Mouse (Mus musculus): Measurements from ENCODE around the gene Gnpnat1.
A peak's percentile ranks its signal among the peaks of the same experiment; 100 is the strongest.
"Not testable (repeated sequence)": the region's sequence is repeated elsewhere in the genome, so short reads cannot be mapped to it uniquely, and the experiment has no call there.

Gnpnat1 gene

GRCm38 (mm10) chr14:45404813-45405212 is at the start of gene Gnpnat1:
TSS of gene Gnpnat1 (minus strand) at chr14:45404913.
- DNase-seq, result not testable (repeated sequence)

- no peak for DNase-seq
Observed at GRCm38 (mm10) chr14:45453538-45454233, 49.0 kb upstream of the Gnpnat1 start.

GRCm38 (mm10) chr14:45452861-45453512 is 48.3 kb upstream of the Gnpnat1 start:
- DNase-seq, result no peak

- no peak for DNase-seq
Observed at GRCm38 (mm10) chr14:45452148-45452547, 47.4 kb upstream of the Gnpnat1 start.

- DNase-seq, result no peak
Observed at GRCm38 (mm10) chr14:45451090-45451489, 46.4 kb upstream of the Gnpnat1 start.

GRCm38 (mm10) chr14:45446777-45447176 is 42.1 kb upstream of the Gnpnat1 start:
- no peak for DNase-seq

GRCm38 (mm10) chr14:45445445-45445844 is 40.7 kb upstream of the Gnpnat1 start:
- no peak for DNase-seq

GRCm38 (mm10) chr14:45444870-45445269 is 40.2 kb upstream of the Gnpnat1 start:
- DNase-seq, result no peak

- no peak for DNase-seq
Observed at GRCm38 (mm10) chr14:45442781-45443560, 38.3 kb upstream of the Gnpnat1 start.

GRCm38 (mm10) chr14:45441291-45441690 is 36.6 kb upstream of the Gnpnat1 start:
- no peak for DNase-seq

GRCm38 (mm10) chr14:45439387-45439786 is 34.7 kb upstream of the Gnpnat1 start:
- no peak for DNase-seq

GRCm38 (mm10) chr14:45438931-45439275 is 34.2 kb upstream of the Gnpnat1 start:
- no peak for DNase-seq

GRCm38 (mm10) chr14:45438250-45438930 is 33.7 kb upstream of the Gnpnat1 start:
- DNase-seq, result peak; percentile 69

- no peak for DNase-seq
Observed at GRCm38 (mm10) chr14:45434220-45434619, 29.5 kb upstream of the Gnpnat1 start.

- no peak for DNase-seq
Observed at GRCm38 (mm10) chr14:45432003-45432402, 27.3 kb upstream of the Gnpnat1 start.

- no peak for DNase-seq
Observed at GRCm38 (mm10) chr14:45430066-45430842, 25.5 kb upstream of the Gnpnat1 start.

- DNase-seq, result peak; percentile 88
Observed at GRCm38 (mm10) chr14:45423220-45423619, 18.5 kb upstream of the Gnpnat1 start.

- DNase-seq, result no peak
Observed at GRCm38 (mm10) chr14:45422371-45422770, 17.7 kb upstream of the Gnpnat1 start.

- DNase-seq, result no peak
Observed at GRCm38 (mm10) chr14:45419323-45419722, 14.6 kb upstream of the Gnpnat1 start.

- DNase-seq, result no peak
Observed at GRCm38 (mm10) chr14:45418553-45418952, 13.8 kb upstream of the Gnpnat1 start.

- DNase-seq, result no peak
Observed at GRCm38 (mm10) chr14:45416265-45416664, 11.6 kb upstream of the Gnpnat1 start.

- no peak for DNase-seq
Observed at GRCm38 (mm10) chr14:45403651-45404050, 1.1 kb downstream of the Gnpnat1 start.

Data from embryo, embryonic 11 days (tissue).